Mouse (Mus musculus): Measurements from ENCODE around the gene Kctd12. TPM values are rescaled to one million over a fixed set of nuclear protein-coding genes. Genes with fewer than 3 reads are reported as not detected.

Gene Kctd12
- polyA plus RNA-seq, 2 experiments = 2.9 to 3.5 TPM

DNA sequence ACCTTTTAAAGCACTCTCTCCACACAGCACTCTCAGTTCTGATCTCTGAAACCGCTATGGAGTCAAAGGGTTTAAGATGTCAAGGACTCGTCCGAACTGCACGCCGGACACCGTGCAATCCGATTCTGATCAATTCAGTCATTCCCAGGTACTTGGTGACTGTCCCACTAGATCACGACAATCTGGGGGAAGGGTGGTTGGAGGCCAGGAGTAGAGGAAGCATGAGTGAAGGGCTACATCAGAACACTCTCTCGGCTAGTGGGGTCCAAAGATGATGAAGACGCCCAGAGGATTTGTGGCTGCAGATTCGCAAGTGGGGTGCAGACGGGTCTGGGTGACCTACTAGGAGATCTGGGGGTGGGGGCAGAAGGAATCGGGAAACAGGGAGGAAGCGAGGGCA is 1.5 kb downstream of the Kctd12 start:
- TF ChIP-seq EP300 (IDR thresholded peaks at IDR 0.05; ENCODE audit: low read depth) (no peak), CTCF (IDR thresholded peaks at IDR 0.05; ENCODE audit: low read depth) (no peak)
- Histone ChIP-seq H3K4me1 (replicated peaks; ENCODE audit: control insufficient read depth in 2 of 2, insufficient read depth in 2 of 2, low read length in 1 of 2) (peaks cover 0 to 3% of the 10 kb centered on the region in 2 experiments; a peak in 2 of 4 replicates), H3K27ac (no peak overlapping the region), H3K9me3 (ENCODE audit: control insufficient read depth, low read length) (no peaks in the 10 kb centered on the region), H3K36me3 (replicated peaks; ENCODE audit: control insufficient read depth, insufficient read depth, low read depth) (no peaks in the 10 kb centered on the region), H3K27me3 (ENCODE audit: control insufficient read depth, insufficient read depth, low read length) (peaks cover 37% of the 10 kb centered on the region), H3K4me3 (ENCODE audit: insufficient read depth in 1 of 2, low read depth in 2 of 2, low read length in 2 of 2) (peak overlapping the region; percentile 49 to 59), H3K9ac (replicated peaks) (no peak overlapping the region), H3K4me2 (ENCODE audit: low read depth) (peak overlapping the region; percentile 67)
- WGBS (ENCODE audit: insufficient replicate concordance) = 4% methylated on average over 14 of the region's 14 CpGs
- ATAC-seq (ENCODE audit: insufficient read depth) = no peak
- DNase-seq (ENCODE audit: low read depth in 3 of 3, low spot score in 3 of 3) = no peak

DNA sequence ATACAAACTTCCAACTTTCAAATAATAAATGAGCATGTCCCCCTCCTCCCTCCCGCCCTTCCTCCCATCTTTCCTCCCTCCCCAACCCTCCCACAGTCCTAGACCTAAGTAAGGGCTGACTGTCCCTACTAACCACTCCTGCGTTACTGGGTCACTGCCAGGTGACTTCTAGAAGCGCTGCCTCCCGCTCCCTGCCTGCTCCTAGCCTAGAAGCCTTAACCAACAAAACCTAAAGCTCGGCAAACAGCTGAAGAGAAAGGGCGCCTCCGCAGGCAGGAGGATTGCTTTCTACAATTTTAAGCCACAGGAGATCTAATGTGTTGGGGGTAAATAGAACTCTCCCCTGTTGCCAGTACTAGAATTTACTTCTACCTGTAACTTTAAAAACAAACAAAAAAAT is 2.0 kb downstream of the Kctd12 start:
- peak overlapping the region; percentile 67 for H3K4me2 ChIP-seq (ENCODE audit: low read depth)
- peaks cover 37% of the 10 kb centered on the region for H3K27me3 ChIP-seq (ENCODE audit: control insufficient read depth, insufficient read depth, low read length)
- TF ChIP-seq EP300 (IDR thresholded peaks at IDR 0.05; ENCODE audit: low read depth) (no peak), CTCF (IDR thresholded peaks at IDR 0.05; ENCODE audit: low read depth) (no peak)
- H3K9ac ChIP-seq (replicated peaks) = no peak overlapping the region
- H3K4me1 ChIP-seq (replicated peaks; ENCODE audit: control insufficient read depth in 2 of 2, insufficient read depth in 2 of 2, low read length in 1 of 2) = peaks cover 0 to 3% of the 10 kb centered on the region in 2 experiments; a peak in 2 of 4 replicates
- no peaks in the 10 kb centered on the region for H3K36me3 ChIP-seq (replicated peaks; ENCODE audit: control insufficient read depth, insufficient read depth, low read depth)
- 3% methylated on average over 7 of the region's 7 CpGs for WGBS (ENCODE audit: insufficient replicate concordance)
- DNase-seq (ENCODE audit: low read depth in 3 of 3, low spot score in 3 of 3) = no peak
- H3K4me3 ChIP-seq (ENCODE audit: insufficient read depth in 1 of 2, low read depth in 2 of 2, low read length in 2 of 2) = peak overlapping the region; percentile 52 to 59
- no peak overlapping the region for H3K27ac ChIP-seq
- ATAC-seq (ENCODE audit: insufficient read depth) = no peak
- no peaks in the 10 kb centered on the region for H3K9me3 ChIP-seq (ENCODE audit: control insufficient read depth, low read length)

DNA sequence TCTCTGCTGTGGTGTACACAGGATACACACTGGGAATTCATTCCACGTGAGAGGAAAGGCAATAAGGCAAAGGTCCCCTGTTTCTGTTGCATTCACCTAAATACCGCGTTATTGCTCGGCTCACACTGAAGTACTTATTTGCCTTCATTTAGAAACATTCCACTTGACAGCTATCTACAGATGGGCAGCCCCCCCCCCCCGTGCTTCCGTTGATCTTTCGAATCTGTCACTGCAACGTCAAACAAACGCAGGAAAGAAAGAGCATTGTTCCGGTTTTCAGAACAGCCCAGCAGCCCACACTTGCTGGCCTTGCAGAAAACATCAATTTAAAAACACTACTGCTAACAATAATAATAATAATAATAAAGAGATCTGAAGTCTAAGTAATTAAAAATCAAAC is 2.6 kb downstream of the Kctd12 start:
- H3K27ac ChIP-seq = no peak overlapping the region
- WGBS (ENCODE audit: insufficient replicate concordance) = 5% methylated on average over 10 of the region's 10 CpGs
- no peaks in the 10 kb centered on the region for H3K36me3 ChIP-seq (replicated peaks; ENCODE audit: control insufficient read depth, insufficient read depth, low read depth)

DNA sequence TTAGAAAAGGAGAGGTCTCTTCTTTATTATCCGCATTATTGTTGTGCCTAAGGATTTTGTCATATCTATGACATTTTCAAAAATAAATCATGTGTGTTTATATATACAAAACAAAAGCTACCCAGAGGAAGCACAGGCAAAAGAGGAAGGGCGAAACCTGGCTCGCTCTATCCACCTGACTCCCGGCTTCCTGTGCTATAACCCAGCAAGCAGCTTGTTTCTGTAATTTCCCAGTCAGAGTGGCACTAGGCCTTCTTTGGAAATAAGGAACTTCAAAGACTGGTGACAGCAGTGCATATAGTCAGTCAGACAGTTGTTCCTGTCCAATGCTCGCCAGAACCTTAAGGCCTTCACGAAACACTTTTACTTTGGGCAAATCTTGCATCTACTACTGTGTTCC is 6.6 kb downstream of the Kctd12 start:
- WGBS (ENCODE audit: insufficient replicate concordance) = 35% methylated on average over 6 of the region's 6 CpGs
- peak in 1 of 3 experiments; percentile 6 for DNase-seq (ENCODE audit: low read depth in 3 of 3, low spot score in 3 of 3)

More for the DNA sequence above, 2.6 kb downstream of the Kctd12 start:
- Histone ChIP-seq H3K4me2 (ENCODE audit: low read depth) (peak overlapping the region; percentile 20; the same call in 1 of the 2 replicates), H3K27me3 (ENCODE audit: control insufficient read depth, insufficient read depth, low read length) (peaks cover 37% of the 10 kb centered on the region), H3K9ac (replicated peaks) (no peak overlapping the region), H3K9me3 (ENCODE audit: control insufficient read depth, low read length) (no peaks in the 10 kb centered on the region), H3K4me3 (ENCODE audit: insufficient read depth in 1 of 2, low read depth in 2 of 2, low read length in 2 of 2) (peak overlapping the region; percentile 2 to 35; a peak in 2 of 4 replicates), H3K4me1 (replicated peaks; ENCODE audit: control insufficient read depth in 2 of 2, insufficient read depth in 2 of 2, low read length in 1 of 2) (peaks cover 0 to 3% of the 10 kb centered on the region in 2 experiments; a peak in 2 of 4 replicates)
- no peak for ATAC-seq (ENCODE audit: insufficient read depth)
- DNase-seq (ENCODE audit: low read depth in 3 of 3, low spot score in 3 of 3) = no peak
- TF ChIP-seq CTCF (IDR thresholded peaks at IDR 0.05; ENCODE audit: low read depth) (no peak), EP300 (IDR thresholded peaks at IDR 0.05; ENCODE audit: low read depth) (no peak)

DNA sequence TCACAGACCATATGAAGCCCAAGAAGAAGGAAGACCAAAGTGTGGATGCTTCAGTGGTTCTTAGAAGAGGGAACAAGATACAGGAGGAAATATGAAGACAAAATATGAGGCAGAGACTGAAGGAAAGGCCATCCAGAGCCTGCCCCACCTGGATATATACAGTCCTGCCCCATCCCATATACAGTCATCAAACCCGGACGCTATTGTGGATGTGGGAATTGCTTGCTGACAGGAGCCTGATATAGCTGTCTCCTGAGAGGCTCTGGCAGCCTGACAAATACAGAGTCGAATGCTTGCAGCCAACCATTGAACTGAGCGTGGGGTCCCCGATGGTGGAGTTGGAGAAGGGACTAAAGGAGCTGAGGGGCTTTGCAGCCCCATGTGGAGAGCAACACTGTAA is 13.6 kb downstream of the Kctd12 start:
- 65% methylated on average over 5 of the region's 5 CpGs for WGBS (ENCODE audit: insufficient replicate concordance)
- TF ChIP-seq EP300 (IDR thresholded peaks at IDR 0.05; ENCODE audit: low read depth) = no peak
- no peak for TF ChIP-seq CTCF (IDR thresholded peaks at IDR 0.05; ENCODE audit: low read depth)

More for the DNA sequence above, 6.6 kb downstream of the Kctd12 start:
- H3K4me1 ChIP-seq (replicated peaks; ENCODE audit: control insufficient read depth in 2 of 2, insufficient read depth in 2 of 2, low read length in 1 of 2) = no peaks in the 10 kb centered on the region
- H3K4me2 ChIP-seq (ENCODE audit: low read depth) = no peak overlapping the region
- H3K9me3 ChIP-seq (ENCODE audit: control insufficient read depth, low read length) = no peaks in the 10 kb centered on the region
- TF ChIP-seq CTCF (IDR thresholded peaks at IDR 0.05; ENCODE audit: low read depth) (no peak), EP300 (IDR thresholded peaks at IDR 0.05; ENCODE audit: low read depth) (no peak)
- no peaks in the 10 kb centered on the region for H3K36me3 ChIP-seq (replicated peaks; ENCODE audit: control insufficient read depth, insufficient read depth, low read depth)
- H3K4me3 ChIP-seq (ENCODE audit: insufficient read depth in 1 of 2, low read depth in 2 of 2, low read length in 2 of 2) = no peak overlapping the region
- H3K27me3 ChIP-seq (ENCODE audit: control insufficient read depth, insufficient read depth, low read length) = peaks cover 9% of the 10 kb centered on the region
- no peak for ATAC-seq (ENCODE audit: insufficient read depth)
- no peak overlapping the region for H3K9ac ChIP-seq (replicated peaks)
- no peak overlapping the region for H3K27ac ChIP-seq

More for the DNA sequence above, 13.6 kb downstream of the Kctd12 start:
- H3K27me3 ChIP-seq (ENCODE audit: control insufficient read depth, insufficient read depth, low read length) = no peaks in the 10 kb centered on the region
- H3K4me3 ChIP-seq (ENCODE audit: insufficient read depth in 1 of 2, low read depth in 2 of 2, low read length in 2 of 2) = no peak overlapping the region
- no peaks in the 10 kb centered on the region for H3K36me3 ChIP-seq (replicated peaks; ENCODE audit: control insufficient read depth, insufficient read depth, low read depth)
- DNase-seq (ENCODE audit: low read depth in 3 of 3, low spot score in 3 of 3) (no peak), ATAC-seq (ENCODE audit: insufficient read depth) (no peak)
- H3K4me1 ChIP-seq (replicated peaks; ENCODE audit: control insufficient read depth in 2 of 2, insufficient read depth in 2 of 2, low read length in 1 of 2) = no peaks in the 10 kb centered on the region
- H3K9ac ChIP-seq (replicated peaks) = no peak overlapping the region
- H3K9me3 ChIP-seq (ENCODE audit: control insufficient read depth, low read length) = no peaks in the 10 kb centered on the region
- H3K27ac ChIP-seq = no peak overlapping the region
- H3K4me2 ChIP-seq (ENCODE audit: low read depth) = no peak overlapping the region

Data from liver, embryonic 14.5 days (tissue).